Mouse (Mus musculus): Measurements from ENCODE around the gene Adprm.

DNA sequence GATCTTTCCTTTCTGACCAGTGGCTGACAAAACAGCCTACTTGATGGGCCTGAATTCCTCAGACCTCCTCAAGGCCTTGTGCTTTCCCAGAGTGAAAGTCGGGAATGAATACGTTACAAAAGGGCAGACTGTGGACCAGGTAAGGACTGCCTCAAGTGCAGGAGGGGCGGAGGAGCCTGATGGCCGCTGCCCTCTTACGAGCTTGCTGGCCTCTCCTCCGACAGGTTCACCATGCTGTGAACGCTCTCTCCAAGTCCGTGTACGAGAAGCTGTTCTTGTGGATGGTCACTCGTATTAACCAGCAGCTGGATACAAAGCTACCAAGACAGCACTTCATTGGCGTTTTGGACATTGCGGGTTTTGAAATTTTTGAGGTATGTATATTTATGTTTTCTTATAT is 34.8 kb upstream of the Adprm start:
- TF ChIP-seq CTCF (IDR thresholded peaks at IDR 0.05; ENCODE audit: low read depth, low read length) (no peak), EP300 (IDR thresholded peaks at IDR 0.05; ENCODE audit: insufficient read depth, low read depth, low read length) (no peak), POLR2A (IDR thresholded peaks at IDR 0.05; ENCODE audit: insufficient read depth, low read length) (no peak)

Data from ES-Bruce4 (cell line).